Mouse (Mus musculus): ENCODE measurements around the gene Btaf1. TPM values are rescaled to one million over a fixed set of nuclear protein-coding genes. Genes with fewer than 3 reads are reported as not detected.

Btaf1 gene
- total and polyA plus RNA-seq, 2 experiments from 2014 or later, result 3.3 to 23.0 TPM

DNA sequence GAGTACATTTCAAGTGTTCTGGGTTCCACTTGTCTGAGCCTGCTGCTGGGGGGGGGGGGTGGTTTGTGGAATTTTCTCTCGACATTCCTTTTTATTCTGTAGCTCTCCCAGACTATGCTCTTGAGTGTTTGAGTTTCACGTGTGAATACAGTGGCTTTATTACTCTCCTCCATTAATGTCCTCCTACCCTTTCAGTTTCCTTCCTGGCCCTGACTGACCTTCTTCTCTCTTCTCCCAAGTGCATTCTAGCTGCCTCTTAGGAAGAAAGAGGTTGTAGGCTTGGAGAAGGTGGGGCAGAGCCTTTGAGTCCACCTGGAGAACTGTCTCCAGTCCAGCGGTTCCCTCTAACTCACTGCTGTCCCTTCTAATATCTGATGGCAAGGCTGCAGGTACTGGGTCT is 2.9 kb upstream of the Btaf1 start:
- 56% methylated on average over 3 of the region's 3 CpGs for WGBS
- Histone ChIP-seq H3K4me3 (ENCODE audit: low read depth, low read length) (no peak overlapping the region), H3K4me2 (ENCODE audit: low read depth) (no peak overlapping the region), H3K27ac (ENCODE audit: low read depth, low read length) (no peak overlapping the region), H3K4me1 (ENCODE audit: insufficient read depth) (0 out of 2 replicates have a peak, but pooled peaks cover 7% of the 10 kb centered on the region), H3K9me3 (ENCODE audit: low read length) (no peaks in the 10 kb centered on the region), H3K36me3 (ENCODE audit: insufficient read depth) (no peaks in the 10 kb centered on the region), H3K9ac (no peak overlapping the region), H3K27me3 (ENCODE audit: insufficient read depth, low read length) (no peaks in the 10 kb centered on the region)
- ATAC-seq (no peak), DNase-seq (no peak)
- no peak for TF ChIP-seq CTCF (IDR thresholded peaks at IDR 0.05; ENCODE audit: low read depth)

- H3K9ac ChIP-seq, result peak overlapping the region; percentile 87
- ATAC-seq (no peak), DNase-seq (no peak)
- H3K36me3 ChIP-seq (ENCODE audit: insufficient read depth), result no peaks in the 10 kb centered on the region
- peak overlapping the region; percentile 91 for H3K4me3 ChIP-seq (ENCODE audit: low read depth, low read length)
- H3K27ac ChIP-seq (ENCODE audit: low read depth, low read length), result peak overlapping the region; percentile 95
- no peak for TF ChIP-seq CTCF (IDR thresholded peaks at IDR 0.05; ENCODE audit: low read depth)
- H3K4me1 ChIP-seq (ENCODE audit: insufficient read depth), result 0 out of 2 replicates have a peak, but pooled peaks cover 7% of the 10 kb centered on the region
- H3K27me3 ChIP-seq (ENCODE audit: insufficient read depth, low read length), result no peaks in the 10 kb centered on the region
- H3K9me3 ChIP-seq (ENCODE audit: low read length), result no peaks in the 10 kb centered on the region
- H3K4me2 ChIP-seq (ENCODE audit: low read depth), result peak overlapping the region; percentile 93
- 2% methylated on average over 26 of the region's 26 CpGs for whole genome bisulfite sequencing
Measured at GRCm38 (mm10) chr19:36926553-36927236, 816 bp downstream of the Btaf1 start.

- DNase-seq (no peak), ATAC-seq (no peak)
- no peak for TF ChIP-seq CTCF (IDR thresholded peaks at IDR 0.05; ENCODE audit: low read depth)
- Histone ChIP-seq H3K4me1 (ENCODE audit: insufficient read depth) (0 out of 2 replicates have a peak, but pooled peaks cover 7% of the 10 kb centered on the region), H3K9ac (no peak overlapping the region), H3K27me3 (ENCODE audit: insufficient read depth, low read length) (no peaks in the 10 kb centered on the region), H3K4me3 (ENCODE audit: low read depth, low read length) (no peak overlapping the region), H3K4me2 (ENCODE audit: low read depth) (0 out of 2 replicates have a peak overlapping the region, but pooled peaks have one; percentile 93), H3K27ac (ENCODE audit: low read depth, low read length) (no peak overlapping the region), H3K36me3 (ENCODE audit: insufficient read depth) (no peaks in the 10 kb centered on the region), H3K9me3 (ENCODE audit: low read length) (no peaks in the 10 kb centered on the region)
- WGBS, result 79% methylated on average over 6 of the region's 6 CpGs
Measured at GRCm38 (mm10) chr19:36927800-36928361, 2.0 kb downstream of the Btaf1 start.

DNA sequence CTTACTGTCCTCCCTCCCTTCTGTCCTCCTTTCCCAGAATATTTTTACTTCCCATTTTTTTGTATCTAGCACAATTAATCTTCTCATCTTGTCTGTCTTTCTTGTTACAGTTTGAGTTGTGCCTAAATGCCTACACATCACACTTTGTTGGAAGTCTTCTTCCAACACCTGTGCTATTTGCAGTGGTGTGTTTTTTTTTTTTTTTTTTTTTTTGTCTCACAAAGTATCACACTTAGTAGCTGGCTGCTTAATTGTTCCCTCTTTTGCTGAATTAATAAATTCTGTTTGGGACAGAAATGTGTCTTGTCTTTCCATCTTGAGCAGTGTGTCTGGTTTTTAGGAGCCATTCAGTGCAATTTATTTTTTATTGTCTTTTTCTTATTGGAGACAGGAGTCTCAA is 3.9 kb downstream of the Btaf1 start:
- H3K9me3 ChIP-seq (ENCODE audit: low read length), result no peaks in the 10 kb centered on the region
- H3K27me3 ChIP-seq (ENCODE audit: insufficient read depth, low read length), result no peaks in the 10 kb centered on the region
- no peak for TF ChIP-seq CTCF (IDR thresholded peaks at IDR 0.05; ENCODE audit: low read depth)

GRCm38 (mm10) chr19:36932097-36932496 is 6.2 kb downstream of the Btaf1 start:
- DNase-seq (no peak), ATAC-seq (no peak)
- Histone ChIP-seq H3K4me1 (ENCODE audit: insufficient read depth) (no peaks in the 10 kb centered on the region), H3K9me3 (ENCODE audit: low read length) (no peaks in the 10 kb centered on the region), H3K27ac (ENCODE audit: low read depth, low read length) (no peak overlapping the region), H3K27me3 (ENCODE audit: insufficient read depth, low read length) (no peaks in the 10 kb centered on the region), H3K36me3 (ENCODE audit: insufficient read depth) (no peaks in the 10 kb centered on the region), H3K4me3 (ENCODE audit: low read depth, low read length) (no peak overlapping the region), H3K4me2 (ENCODE audit: low read depth) (no peak overlapping the region), H3K9ac (no peak overlapping the region)
- TF ChIP-seq CTCF (IDR thresholded peaks at IDR 0.05; ENCODE audit: low read depth), result no peak

More for the DNA sequence above, 3.9 kb downstream of the Btaf1 start:
- Histone ChIP-seq H3K4me2 (ENCODE audit: low read depth) (no peak overlapping the region), H3K4me3 (ENCODE audit: low read depth, low read length) (no peak overlapping the region), H3K4me1 (ENCODE audit: insufficient read depth) (0 out of 2 replicates have a peak, but pooled peaks cover 7% of the 10 kb centered on the region), H3K36me3 (ENCODE audit: insufficient read depth) (no peaks in the 10 kb centered on the region), H3K9ac (no peak overlapping the region), H3K27ac (ENCODE audit: low read depth, low read length) (no peak overlapping the region)
- DNase-seq, result no peak
- ATAC-seq, result no peak

GRCm38 (mm10) chr19:36932613-36933012 is 6.7 kb downstream of the Btaf1 start:
- Histone ChIP-seq H3K27me3 (ENCODE audit: insufficient read depth, low read length) (no peaks in the 10 kb centered on the region), H3K36me3 (ENCODE audit: insufficient read depth) (no peaks in the 10 kb centered on the region), H3K4me3 (ENCODE audit: low read depth, low read length) (no peak overlapping the region), H3K27ac (ENCODE audit: low read depth, low read length) (no peak overlapping the region), H3K9me3 (ENCODE audit: low read length) (no peaks in the 10 kb centered on the region), H3K9ac (no peak overlapping the region), H3K4me1 (ENCODE audit: insufficient read depth) (no peaks in the 10 kb centered on the region), H3K4me2 (ENCODE audit: low read depth) (no peak overlapping the region)
- WGBS, result 87% methylated on average over 2 of the region's 2 CpGs
- TF ChIP-seq CTCF (IDR thresholded peaks at IDR 0.05; ENCODE audit: low read depth), result no peak
- ATAC-seq, result no peak
- no peak for DNase-seq

- no peak for ATAC-seq
- H3K27ac ChIP-seq (ENCODE audit: low read depth, low read length), result no peak overlapping the region
- H3K9me3 ChIP-seq (ENCODE audit: low read length), result no peaks in the 10 kb centered on the region
- H3K4me1 ChIP-seq (ENCODE audit: insufficient read depth), result no peaks in the 10 kb centered on the region
- no peak overlapping the region for H3K4me2 ChIP-seq (ENCODE audit: low read depth)
- no peak overlapping the region for H3K4me3 ChIP-seq (ENCODE audit: low read depth, low read length)
- no peak for DNase-seq
- H3K9ac ChIP-seq, result no peak overlapping the region
- H3K36me3 ChIP-seq (ENCODE audit: insufficient read depth), result no peaks in the 10 kb centered on the region
- no peak for TF ChIP-seq CTCF (IDR thresholded peaks at IDR 0.05; ENCODE audit: low read depth)
- 92% methylated on average over 4 of the region's 4 CpGs for WGBS
- H3K27me3 ChIP-seq (ENCODE audit: insufficient read depth, low read length), result no peaks in the 10 kb centered on the region
Measured at GRCm38 (mm10) chr19:36936285-36936684, 10.4 kb downstream of the Btaf1 start.
